Mouse (Mus musculus): Measurements from ENCODE around the gene Bbs9. TPM values are rescaled to one million over a fixed set of nuclear protein-coding genes. Genes with fewer than 3 reads are reported as not detected.

Bbs9 gene
- total and polyA plus RNA-seq, 2 experiments from 2014 or later: 22.6 to 40.0 TPM

GRCm38 (mm10) chr9:22457142-22457835, 18.2 kb upstream of the Bbs9 start:
- ATAC-seq (ENCODE audit: low FRiP score): no peak
- Histone ChIP-seq H3K4me1 (ENCODE audit: insufficient read depth, low read length) (no peaks in the 10 kb centered on the region), H3K4me2 (ENCODE audit: low read depth, low read length, poor library complexity, severe bottlenecking) (no peak overlapping the region), H3K9me3 (ENCODE audit: low read length) (no peaks in the 10 kb centered on the region), H3K9ac (replicated peaks; ENCODE audit: low read length, poor library complexity, severe bottlenecking) (no peak overlapping the region), H3K27me3 (ENCODE audit: insufficient read depth, low read length) (no peaks in the 10 kb centered on the region), H3K36me3 (ENCODE audit: insufficient read depth, low read length) (peaks cover 42% of the 10 kb centered on the region), H3K27ac (ENCODE audit: low read depth, low read length) (no peak overlapping the region), H3K4me3 (ENCODE audit: low read depth, low read length) (no peak overlapping the region)
- TF ChIP-seq CTCF (IDR thresholded peaks at IDR 0.05): no peak
- DNase-seq (ENCODE audit: low spot score): no peak
- WGBS: 87% methylated on average over 11 of the region's 11 CpGs

- 0 out of 2 replicates have a peak, but pooled peaks have one; percentile 22 for ATAC-seq (ENCODE audit: low FRiP score)
- H3K4me1 ChIP-seq (ENCODE audit: insufficient read depth, low read length): 0 out of 2 replicates have a peak, but pooled peaks cover 3% of the 10 kb centered on the region
These were observed 13.6 kb upstream of the Bbs9 start for GRCm38 (mm10) chr9:22461946-22462345.

GRCm38 (mm10) chr9:22466212-22466611, 9.3 kb upstream of the Bbs9 start:
- Histone ChIP-seq H3K4me2 (ENCODE audit: low read depth, low read length, poor library complexity, severe bottlenecking) (no peak overlapping the region), H3K27ac (ENCODE audit: low read depth, low read length) (no peak overlapping the region)
- 98% methylated on average over 5 of the region's 5 CpGs for WGBS

More at GRCm38 (mm10) chr9:22461946-22462345, 13.6 kb upstream of the Bbs9 start:
- Histone ChIP-seq H3K9ac (replicated peaks; ENCODE audit: low read length, poor library complexity, severe bottlenecking) (no peak overlapping the region), H3K4me3 (ENCODE audit: low read depth, low read length) (no peak overlapping the region), H3K4me2 (ENCODE audit: low read depth, low read length, poor library complexity, severe bottlenecking) (no peak overlapping the region), H3K27me3 (ENCODE audit: insufficient read depth, low read length) (no peaks in the 10 kb centered on the region), H3K9me3 (ENCODE audit: low read length) (no peaks in the 10 kb centered on the region), H3K27ac (ENCODE audit: low read depth, low read length) (no peak overlapping the region), H3K36me3 (ENCODE audit: insufficient read depth, low read length) (peaks cover 5% of the 10 kb centered on the region)
- DNase-seq (ENCODE audit: low spot score): peak; percentile 72
- TF ChIP-seq CTCF (IDR thresholded peaks at IDR 0.05): no peak
- 87% methylated on average over 3 of the region's 3 CpGs for WGBS

GRCm38 (mm10) chr9:22467371-22468169, 7.9 kb upstream of the Bbs9 start:
- DNase-seq (ENCODE audit: low spot score): peak; percentile 47
- ATAC-seq (ENCODE audit: low FRiP score): peak; percentile 76

More at GRCm38 (mm10) chr9:22466212-22466611, 9.3 kb upstream of the Bbs9 start:
- Histone ChIP-seq H3K4me3 (ENCODE audit: low read depth, low read length) (no peak overlapping the region), H3K9ac (replicated peaks; ENCODE audit: low read length, poor library complexity, severe bottlenecking) (no peak overlapping the region), H3K36me3 (ENCODE audit: insufficient read depth, low read length) (no peaks in the 10 kb centered on the region), H3K27me3 (ENCODE audit: insufficient read depth, low read length) (no peaks in the 10 kb centered on the region), H3K9me3 (ENCODE audit: low read length) (no peaks in the 10 kb centered on the region), H3K4me1 (ENCODE audit: insufficient read depth, low read length) (0 out of 2 replicates have a peak, but pooled peaks cover 3% of the 10 kb centered on the region)
- no peak for TF ChIP-seq CTCF (IDR thresholded peaks at IDR 0.05)
- ATAC-seq (ENCODE audit: low FRiP score) (no peak), DNase-seq (ENCODE audit: low spot score) (no peak)

GRCm38 (mm10) chr9:22468170-22468898, 7.2 kb upstream of the Bbs9 start:
- H3K27ac ChIP-seq (ENCODE audit: low read depth, low read length): peak overlapping the region; percentile 92
- H3K4me1 ChIP-seq (ENCODE audit: insufficient read depth, low read length): 0 out of 2 replicates have a peak, but pooled peaks cover 3% of the 10 kb centered on the region
- peak overlapping the region; percentile 51 for H3K4me2 ChIP-seq (ENCODE audit: low read depth, low read length, poor library complexity, severe bottlenecking)
- H3K9me3 ChIP-seq (ENCODE audit: low read length): no peaks in the 10 kb centered on the region
- WGBS: 3% methylated on average over 40 of the region's 43 CpGs
- TF ChIP-seq CTCF (IDR thresholded peaks at IDR 0.05): no peak
- DNase-seq (ENCODE audit: low spot score) (peak; percentile 76), ATAC-seq (ENCODE audit: low FRiP score) (peak; percentile 82)
- peak overlapping the region; percentile 84 for H3K4me3 ChIP-seq (ENCODE audit: low read depth, low read length)
- no peaks in the 10 kb centered on the region for H3K27me3 ChIP-seq (ENCODE audit: insufficient read depth, low read length)
- peak overlapping the region; percentile 96 for H3K9ac ChIP-seq (replicated peaks; ENCODE audit: low read length, poor library complexity, severe bottlenecking)
- no peaks in the 10 kb centered on the region for H3K36me3 ChIP-seq (ENCODE audit: insufficient read depth, low read length)

More at GRCm38 (mm10) chr9:22467371-22468169, 7.9 kb upstream of the Bbs9 start:
- Histone ChIP-seq H3K4me1 (ENCODE audit: insufficient read depth, low read length) (0 out of 2 replicates have a peak, but pooled peaks cover 3% of the 10 kb centered on the region), H3K9me3 (ENCODE audit: low read length) (no peaks in the 10 kb centered on the region), H3K9ac (replicated peaks; ENCODE audit: low read length, poor library complexity, severe bottlenecking) (peak overlapping the region; percentile 96), H3K27ac (ENCODE audit: low read depth, low read length) (peak overlapping the region; percentile 92), H3K27me3 (ENCODE audit: insufficient read depth, low read length) (no peaks in the 10 kb centered on the region), H3K4me3 (ENCODE audit: low read depth, low read length) (peak overlapping the region; percentile 84), H3K4me2 (ENCODE audit: low read depth, low read length, poor library complexity, severe bottlenecking) (peak overlapping the region; percentile 51), H3K36me3 (ENCODE audit: insufficient read depth, low read length) (no peaks in the 10 kb centered on the region)
- TF ChIP-seq CTCF (IDR thresholded peaks at IDR 0.05): no peak
- under 1% methylated on average over 69 of the region's 73 CpGs for WGBS
